Mouse (Mus musculus): Measurements from ENCODE around the gene Sv2c.

The Sv2c gene

GRCm38 (mm10) chr13:95944621-95945020 lies 187.8 kb downstream of the Sv2c start:
- no peak for DNase-seq (ENCODE audit: low spot score)

GRCm38 (mm10) chr13:95943919-95944318 lies 188.5 kb downstream of the Sv2c start:
- DNase-seq (ENCODE audit: low spot score), result no peak

GRCm38 (mm10) chr13:95942587-95942986 lies 189.8 kb downstream of the Sv2c start:
- DNase-seq (ENCODE audit: low spot score), result no peak

GRCm38 (mm10) chr13:95941861-95942260 lies 190.5 kb downstream of the Sv2c start:
- no peak for DNase-seq (ENCODE audit: low spot score)

GRCm38 (mm10) chr13:95940811-95941210 lies 191.6 kb downstream of the Sv2c start:
- no peak for DNase-seq (ENCODE audit: low spot score)

GRCm38 (mm10) chr13:95924201-95924621 lies 208.2 kb downstream of the Sv2c start:
- no peak for DNase-seq (ENCODE audit: low spot score)

GRCm38 (mm10) chr13:95922626-95923025 lies 209.8 kb downstream of the Sv2c start:
- no peak for DNase-seq (ENCODE audit: low spot score)

GRCm38 (mm10) chr13:95918624-95919284 lies 213.6 kb downstream of the Sv2c start:
- no peak for DNase-seq (ENCODE audit: low spot score)

GRCm38 (mm10) chr13:95913046-95913406 lies 219.4 kb downstream of the Sv2c start:
- no peak for DNase-seq (ENCODE audit: low spot score)

GRCm38 (mm10) chr13:95912157-95913045 lies 220.0 kb downstream of the Sv2c start:
- DNase-seq (ENCODE audit: low spot score), result no peak

- DNase-seq (ENCODE audit: low spot score), result no peak
Observed at GRCm38 (mm10) chr13:95910270-95910669, 222.1 kb downstream of the Sv2c start.

- DNase-seq (ENCODE audit: low spot score), result no peak
Observed at GRCm38 (mm10) chr13:95909244-95909643, 223.1 kb downstream of the Sv2c start.
